Mouse (Mus musculus) midbrain, embryonic 11.5 days (tissue): ENCODE results near the gene Bmp5. TPM values are rescaled to one million over a fixed set of nuclear protein-coding genes. Genes with fewer than 3 reads are reported as not detected.

Source experiments
- ATAC-seq: fragments of 200-750 bp; cut with Nextera tagmentation; 2 replicates; pipeline ENCODE4 v1.8.0; 2017; ENCODE audit warnings: moderate TSS enrichment, moderate library complexity; ENCODE audit not compliant: low FRiP score
- DNase-seq: peaks from one replicate; pipeline ENCODE4 v3.0.0; 2015; ENCODE audit warnings: low spot score; ENCODE audit errors: missing footprints
- H3K27ac ChIP-seq: fragments of 300-500 bp; sonication (generic); 2 replicates; pipeline ENCODE4 v1.5.1; 2014; ENCODE audit warnings: low read depth, low read length
- H3K27me3 ChIP-seq: fragments of 300-500 bp; sonication (generic); 2 replicates; pipeline ENCODE4 v1.6.1; 2014; ENCODE audit warnings: mild to moderate bottlenecking, low read length, moderate library complexity, mixed read lengths; ENCODE audit not compliant: control insufficient read depth, insufficient read depth
- H3K36me3 ChIP-seq: fragments of 300-500 bp; sonication (generic); 2 replicates; pipeline ENCODE4 v1.6.1; 2014; ENCODE audit warnings: mild to moderate bottlenecking, low read length, moderate library complexity, mixed read lengths; ENCODE audit not compliant: control insufficient read depth, insufficient read depth
- H3K4me1 ChIP-seq: fragments of 300-500 bp; sonication (generic); 2 replicates; pipeline ENCODE4 v1.6.1; 2014; ENCODE audit warnings: low read length; ENCODE audit not compliant: control insufficient read depth, insufficient read depth
- H3K4me2 ChIP-seq: fragments of 300-500 bp; sonication (generic); 2 replicates; pipeline ENCODE4 v1.6.1; 2014; ENCODE audit warnings: mild to moderate bottlenecking, moderate library complexity
- H3K4me3 ChIP-seq: fragments of 300-500 bp; sonication (generic); 2 replicates; pipeline ENCODE4 v1.5.1; 2014; ENCODE audit warnings: low read depth, low read length
- H3K9ac ChIP-seq: fragments of 300-500 bp; sonication (generic); 2 replicates; pipeline ENCODE4 v1.6.1; 2014; ENCODE audit warnings: low read length
- H3K9me3 ChIP-seq: fragments of 300-500 bp; sonication (generic); 2 replicates; pipeline ENCODE4 v1.6.1; 2016; ENCODE audit warnings: low read length; ENCODE audit not compliant: control insufficient read depth
- WGBS: fragments of 180-500 bp; shearing (Covaris S2); extraction: QIAGEN DNeasy Blood & Tissue Kit; methylation state at CpG from one replicate; pipeline ENCODE4 v1.1.7; 2014; 5-methylcytosine and 5-hydroxymethylcytosine counted together
- polyA plus RNA-seq: library from polyadenylated mRNA; unstranded; fragments of >200 nt; fragmentation: Nextera tagmentation; extraction: Ambion mirVana; gene quantifications from 2 replicates; pipeline ENCODE4 v1.2.1, GENCODE M21; 2014

Bmp5 gene
- polyA plus RNA-seq, 1 experiment from 2014 or later, result 3.4 TPM

GRCm38 (mm10) chr9:75815161-75815560, 40.0 kb downstream of the Bmp5 start:
- Histone ChIP-seq H3K4me1 (no peaks in the 10 kb centered on the region), H3K9me3 (no peaks in the 10 kb centered on the region), H3K27me3 (no peaks in the 10 kb centered on the region), H3K27ac (no peak overlapping the region), H3K4me2 (no peak overlapping the region), H3K9ac (no peak overlapping the region), H3K36me3 (no peaks in the 10 kb centered on the region), H3K4me3 (no peak overlapping the region)
- ATAC-seq, result no peak
- 88% methylated on average over 1 of the region's 1 CpGs for whole genome bisulfite sequencing
- no peak for DNase-seq

GRCm38 (mm10) chr9:75818400-75818799, 43.2 kb downstream of the Bmp5 start:
- H3K4me3 ChIP-seq, result no peak overlapping the region
- WGBS, result 87% methylated on average over 5 of the region's 5 CpGs
- no peaks in the 10 kb centered on the region for H3K36me3 ChIP-seq
- H3K9me3 ChIP-seq, result no peaks in the 10 kb centered on the region
- no peak overlapping the region for H3K9ac ChIP-seq
- H3K4me1 ChIP-seq, result no peaks in the 10 kb centered on the region
- no peak overlapping the region for H3K27ac ChIP-seq
- H3K4me2 ChIP-seq, result no peak overlapping the region
- DNase-seq, result no peak
- ATAC-seq, result peak; percentile 52; the same call in 1 of the 2 replicates
- no peaks in the 10 kb centered on the region for H3K27me3 ChIP-seq

- DNase-seq, result no peak
- Histone ChIP-seq H3K9me3 (no peaks in the 10 kb centered on the region), H3K9ac (no peak overlapping the region), H3K27me3 (no peaks in the 10 kb centered on the region), H3K4me3 (no peak overlapping the region), H3K4me1 (no peaks in the 10 kb centered on the region), H3K36me3 (no peaks in the 10 kb centered on the region), H3K27ac (no peak overlapping the region), H3K4me2 (no peak overlapping the region)
- peak; percentile 55; the same call in 1 of the 2 replicates for ATAC-seq
- 80% methylated on average over 9 of the region's 9 CpGs for WGBS
Observed at GRCm38 (mm10) chr9:75832468-75832867, 57.3 kb downstream of the Bmp5 start.

- Histone ChIP-seq H3K4me1 (no peaks in the 10 kb centered on the region), H3K4me2 (no peak overlapping the region), H3K4me3 (no peak overlapping the region), H3K9ac (no peak overlapping the region), H3K9me3 (no peaks in the 10 kb centered on the region), H3K36me3 (no peaks in the 10 kb centered on the region), H3K27ac (no peak overlapping the region), H3K27me3 (no peaks in the 10 kb centered on the region)
- ATAC-seq, result no peak
- DNase-seq, result no peak
- 82% methylated on average over 5 of the region's 5 CpGs for WGBS
Observed at GRCm38 (mm10) chr9:75833189-75833732, 58.1 kb downstream of the Bmp5 start.

GRCm38 (mm10) chr9:75839450-75839849, 64.3 kb downstream of the Bmp5 start:
- DNase-seq (no peak), ATAC-seq (peak; percentile 48; the same call in 1 of the 2 replicates)
- Histone ChIP-seq H3K27me3 (no peaks in the 10 kb centered on the region), H3K4me2 (no peak overlapping the region), H3K9me3 (no peaks in the 10 kb centered on the region), H3K4me1 (no peaks in the 10 kb centered on the region), H3K9ac (no peak overlapping the region), H3K4me3 (no peak overlapping the region), H3K36me3 (no peaks in the 10 kb centered on the region), H3K27ac (no peak overlapping the region)
- 28% methylated on average over 3 of the region's 3 CpGs for WGBS

- no peak overlapping the region for H3K27ac ChIP-seq
- WGBS, result 82% methylated on average over 6 of the region's 6 CpGs
- H3K4me3 ChIP-seq, result no peak overlapping the region
- ATAC-seq (no peak), DNase-seq (no peak)
- H3K9me3 ChIP-seq, result no peaks in the 10 kb centered on the region
- H3K9ac ChIP-seq, result no peak overlapping the region
- H3K36me3 ChIP-seq, result no peaks in the 10 kb centered on the region
- no peaks in the 10 kb centered on the region for H3K27me3 ChIP-seq
- H3K4me2 ChIP-seq, result no peak overlapping the region
- no peaks in the 10 kb centered on the region for H3K4me1 ChIP-seq
Observed at GRCm38 (mm10) chr9:75840841-75841240, 65.7 kb downstream of the Bmp5 start.

- no peaks in the 10 kb centered on the region for H3K36me3 ChIP-seq
- H3K4me1 ChIP-seq, result no peaks in the 10 kb centered on the region
- H3K9ac ChIP-seq, result no peak overlapping the region
- DNase-seq, result peak; percentile 17
- no peak overlapping the region for H3K27ac ChIP-seq
- H3K4me2 ChIP-seq, result no peak overlapping the region
- no peak for ATAC-seq
- no peaks in the 10 kb centered on the region for H3K27me3 ChIP-seq
- H3K9me3 ChIP-seq, result no peaks in the 10 kb centered on the region
- H3K4me3 ChIP-seq, result no peak overlapping the region
Observed at GRCm38 (mm10) chr9:75846010-75846409, 70.8 kb downstream of the Bmp5 start.

- H3K9me3 ChIP-seq, result no peaks in the 10 kb centered on the region
- H3K27me3 ChIP-seq, result no peaks in the 10 kb centered on the region
- H3K4me3 ChIP-seq, result no peak overlapping the region
- no peaks in the 10 kb centered on the region for H3K4me1 ChIP-seq
- 76% methylated on average over 5 of the region's 5 CpGs for WGBS
- DNase-seq (peak; percentile 83), ATAC-seq (no peak)
- H3K36me3 ChIP-seq, result no peaks in the 10 kb centered on the region
- H3K9ac ChIP-seq, result no peak overlapping the region
- no peak overlapping the region for H3K4me2 ChIP-seq
- no peak overlapping the region for H3K27ac ChIP-seq
Observed at GRCm38 (mm10) chr9:75850670-75851228, 75.6 kb downstream of the Bmp5 start.

- H3K4me1 ChIP-seq, result no peaks in the 10 kb centered on the region
Observed at GRCm38 (mm10) chr9:75858161-75858560, 83.0 kb downstream of the Bmp5 start.

More at GRCm38 (mm10) chr9:75858161-75858560, 83.0 kb downstream of the Bmp5 start:
- Histone ChIP-seq H3K36me3 (no peaks in the 10 kb centered on the region), H3K27ac (no peak overlapping the region), H3K4me2 (no peak overlapping the region), H3K4me3 (no peak overlapping the region), H3K9me3 (no peaks in the 10 kb centered on the region), H3K27me3 (no peaks in the 10 kb centered on the region), H3K9ac (no peak overlapping the region)
- ATAC-seq (no peak), DNase-seq (peak; percentile 81)
- WGBS, result 92% methylated on average over 3 of the region's 3 CpGs
